Mouse (Mus musculus) left cerebral cortex, postnatal 4 days (tissue): ENCODE data around the gene Tcf15. TPM values are rescaled to one million over a fixed set of nuclear protein-coding genes. Genes with fewer than 3 reads are reported as not detected.

ENCODE experiments used
- total RNA-seq, 2 experiments: library from RNA; stranded (reverse); gene quantifications; 2 replicates each; pipeline ENCODE4 v1.2.3; 2021

Gene Tcf15
- total RNA-seq, 2 experiments from 2014 or later, result 0.54 to 1.1 TPM

Other genes starting within 250 kb of the Tcf15 start
- gene Angpt4, start 232.4 kb upstream of the Tcf15 start, total RNA-seq, result not detected
- gene Fam110a, start 163.3 kb upstream of the Tcf15 start, total RNA-seq, result 10 to 100 TPM; 19.0 to 20.5 TPM
- 1 to 10 TPM; 2.2 to 2.5 TPM for gene Slc52a3, start 147.1 kb upstream of the Tcf15 start, total RNA-seq
- gene Scrt2, start 62.0 kb upstream of the Tcf15 start, total RNA-seq, result 10 to 100 TPM; 20.0 to 25.2 TPM
- gene Srxn1, start 38.0 kb upstream of the Tcf15 start, total RNA-seq, result 10 to 100 TPM; 17.7 to 18.8 TPM
- 100 to 1,000 TPM; 142 to 148 TPM for gene Csnk2a1, start 83.3 kb downstream of the Tcf15 start, total RNA-seq
- 10 to 100 TPM; 41.2 to 42.6 TPM for gene Tbc1d20, start 150.3 kb downstream of the Tcf15 start, total RNA-seq
- gene Rbck1, start 189.1 kb downstream of the Tcf15 start, total RNA-seq, result 100 to 1,000 TPM; 123 to 134 TPM
- 1 to 10 TPM in 1 of 2 experiments, under 1 TPM in 1; 0.92 to 1.4 TPM for gene Trib3, start 200.5 kb downstream of the Tcf15 start, total RNA-seq
- gene Nrsn2, start 233.1 kb downstream of the Tcf15 start, total RNA-seq, result 10 to 100 TPM; 18.7 to 27.1 TPM